In genomic region chr2:180291566-180291965, GRCm38 (mm10) we compare ENCODE assay signal across 32 mouse cellular contexts. TPM values are rescaled to one million over a fixed set of nuclear protein-coding genes. Genes with fewer than 3 reads are reported as not detected.
A peak's percentile ranks its signal among the peaks of the same experiment; 100 is the strongest.
DNase-seq lines count a peak whose midpoint lies in the region; ATAC-seq and TF ChIP-seq lines count a peak whose summit lies in the region.
"Had no signal": no experiment of that assay in that cellular context is flagged by ENCODE, and none has a peak within 500 bp of the region (broad histone marks: within the 10 kb centered on the region; RNA-seq: fewer than 3 reads in every experiment).

No protein-coding gene starts in this region.

- no peaks in the 10 kb centered on the region; the same call in 1 of the 2 replicates for H3K27me3 ChIP-seq in liver, embryonic 12.5 days (replicated peaks)
- H3K27me3 ChIP-seq in liver, embryonic 11.5 days (replicated peaks; ENCODE audit: control insufficient read depth, insufficient read depth, low read length): no peaks in the 10 kb centered on the region
- no peaks in the 10 kb centered on the region for H3K27me3 ChIP-seq in stomach, postnatal 0 days (ENCODE audit: control insufficient read depth, insufficient read depth, low read length)
- H3K27me3 ChIP-seq: embryonic facial prominence, embryonic 12.5 days; heart, embryonic 13.5 days; limb, embryonic 15.5 days; neural tube, embryonic 13.5 days had no signal

- 0 out of 2 replicates have a peak, but pooled peaks have one; percentile 16 for ATAC-seq in liver, embryonic 12.5 days
- ATAC-seq in liver, embryonic 11.5 days (replicated peaks; ENCODE audit: low FRiP score): no peak
- peak; percentile 88 for ATAC-seq in stomach, postnatal 0 days (ENCODE audit: low FRiP score, low TSS enrichment)
- ATAC-seq: forebrain, postnatal 0 days; inflammation-experienced regulatory T-cells, adult 6 months; midbrain, embryonic 16.5 days had no signal

- 52% methylated on average over 5 of the region's 5 CpGs for WGBS in liver, embryonic 12.5 days (ENCODE audit: insufficient replicate concordance)
- WGBS in liver, embryonic 11.5 days: 59% methylated on average over 5 of the region's 5 CpGs
- 48% methylated on average over 5 of the region's 5 CpGs for WGBS in stomach, postnatal 0 days

- no peaks in the 10 kb centered on the region for H3K9me3 ChIP-seq in liver, embryonic 12.5 days (replicated peaks)
- no peaks in the 10 kb centered on the region for H3K9me3 ChIP-seq in liver, embryonic 11.5 days (ENCODE audit: control insufficient read depth, low read length)
- H3K9me3 ChIP-seq in stomach, postnatal 0 days (ENCODE audit: control insufficient read depth, low read length): no peaks in the 10 kb centered on the region
- H3K9me3 ChIP-seq: embryonic facial prominence, embryonic 12.5 days; heart, embryonic 13.5 days; limb, embryonic 15.5 days; neural tube, embryonic 13.5 days had no signal

- H3K4me2 ChIP-seq in liver, embryonic 12.5 days: no peak overlapping the region
- H3K4me2 ChIP-seq in liver, embryonic 11.5 days: no peak overlapping the region
- H3K4me2 ChIP-seq in stomach, postnatal 0 days (replicated peaks; ENCODE audit: low read depth): no peak overlapping the region
- H3K4me2 ChIP-seq: embryonic facial prominence, embryonic 12.5 days; hindbrain, embryonic 14.5 days; limb, embryonic 15.5 days; neural tube, embryonic 13.5 days had no signal

- TF ChIP-seq EP300 in stomach, postnatal 0 days (optimal IDR thresholded peaks at IDR 0.05): no peak

- no peak for DNase-seq in gastrocnemius, adult 2 months
- no peak for DNase-seq in gastrocnemius, postnatal 25 days
- DNase-seq in liver, embryonic 11.5 days (ENCODE audit: low spot score): no peak
- peak; percentile 33 for DNase-seq in urinary bladder, postnatal 14 days (ENCODE audit: low spot score)
- DNase-seq in urinary bladder, postnatal 25 days (ENCODE audit: low spot score): no peak
- peak; percentile 73 for DNase-seq in stomach, postnatal 0 days (ENCODE audit: low spot score)
- no peak for DNase-seq in gastrocnemius, adult 8-10 months (ENCODE audit: low spot score in 2 of 2)
- DNase-seq: adrenal gland, adult 8-10 months; cerebellum, adult 11-12 months; cerebellum, postnatal 14 days; forebrain, postnatal 0 days; heart, postnatal 4 days; kidney, adult 9 months; kidney, postnatal 14 days; left cerebral cortex, postnatal 4 days; retina, postnatal 1 day; right cerebral cortex, postnatal 25 days had no signal

- H3K36me3 ChIP-seq in liver, embryonic 12.5 days: no peaks in the 10 kb centered on the region
- H3K36me3 ChIP-seq in liver, embryonic 11.5 days (ENCODE audit: control insufficient read depth, insufficient read depth, low read length): no peaks in the 10 kb centered on the region
- no peaks in the 10 kb centered on the region for H3K36me3 ChIP-seq in stomach, postnatal 0 days (ENCODE audit: control insufficient read depth, insufficient read depth, low read length)
- H3K36me3 ChIP-seq: embryonic facial prominence, embryonic 12.5 days; heart, embryonic 13.5 days; limb, embryonic 15.5 days; neural tube, embryonic 13.5 days had no signal

- H3K4me1 ChIP-seq in liver, embryonic 12.5 days: peaks cover 2% of the 10 kb centered on the region; the same call in 1 of the 2 replicates
- peaks cover 8% of the 10 kb centered on the region; the same call in 1 of the 2 replicates for H3K4me1 ChIP-seq in liver, embryonic 11.5 days (replicated peaks; ENCODE audit: control insufficient read depth, insufficient read depth, low read length)
- peaks cover 10% of the 10 kb centered on the region for H3K4me1 ChIP-seq in stomach, postnatal 0 days (replicated peaks; ENCODE audit: control insufficient read depth, insufficient read depth)
- H3K4me1 ChIP-seq: limb, embryonic 15.5 days; neural tube, embryonic 13.5 days had no signal

- H3K9ac ChIP-seq in liver, embryonic 12.5 days: no peak overlapping the region
- H3K9ac ChIP-seq in liver, embryonic 11.5 days (ENCODE audit: low read depth, low read length): no peak overlapping the region
- H3K9ac ChIP-seq in stomach, postnatal 0 days (ENCODE audit: low read length): 0 out of 2 replicates have a peak overlapping the region, but pooled peaks have one; percentile 18
- H3K9ac ChIP-seq: embryonic facial prominence, embryonic 12.5 days; forebrain, postnatal 0 days; hindbrain, embryonic 14.5 days; limb, embryonic 15.5 days; neural tube, embryonic 13.5 days had no signal

- H3K27ac ChIP-seq in gastrocnemius, adult 2 months: peak overlapping the region; percentile 83
- H3K27ac ChIP-seq in liver, embryonic 12.5 days: no peak overlapping the region
- H3K27ac ChIP-seq in liver, embryonic 11.5 days (ENCODE audit: low read depth, low read length): no peak overlapping the region
- H3K27ac ChIP-seq in stomach, postnatal 0 days (replicated peaks): peak overlapping the region; percentile 49
- H3K27ac ChIP-seq: embryonic facial prominence, embryonic 12.5 days; heart, embryonic 13.5 days; hindbrain, embryonic 14.5 days; limb, embryonic 15.5 days; neural tube, embryonic 13.5 days had no signal

- H3K4me3 ChIP-seq in gastrocnemius, adult 2 months: no peak overlapping the region
- H3K4me3 ChIP-seq in liver, embryonic 12.5 days: no peak overlapping the region
- no peak overlapping the region for H3K4me3 ChIP-seq in liver, embryonic 11.5 days (ENCODE audit: low read depth, low read length)
- H3K4me3 ChIP-seq in stomach, postnatal 0 days (ENCODE audit: low read depth, low read length): no peak overlapping the region
- H3K4me3 ChIP-seq: embryonic facial prominence, embryonic 12.5 days; heart, embryonic 13.5 days; limb, embryonic 15.5 days; myocyte; neural tube, embryonic 13.5 days had no signal

- intact Hi-C loops in gastrocnemius, adult 2 months (cut with DNase I): no loop called here

- TF ChIP-seq CTCF in gastrocnemius, adult 2 months (IDR thresholded peaks at IDR 0.05): no peak
- no peak for TF ChIP-seq CTCF in stomach, postnatal 0 days (IDR thresholded peaks at IDR 0.05; ENCODE audit: low read depth)

RNA-seq across cellular contexts. Expression of gene Rbbp8nl, which starts 1.9 kb away (rescaled TPM):
- not detected for total RNA-seq in gastrocnemius, adult 2 months (2021)
- not detected for total RNA-seq in gastrocnemius, postnatal 25 days (2021)
- polyA plus RNA-seq in liver, embryonic 12.5 days (2016; fragmentation: Nextera tagmentation; extraction: Ambion mirVana): not detected in 2 replicates
- polyA plus RNA-seq in liver, embryonic 11.5 days (2014; fragmentation: Nextera tagmentation; extraction: Ambion mirVana): 0.10 and 0.16 TPM in 2 replicates
- 1.2 and 1.8 TPM in 2 replicates for polyA plus RNA-seq in stomach, postnatal 0 days (2015; fragmentation: Nextera tagmentation; extraction: Ambion mirVana)
- not detected for total RNA-seq in gastrocnemius, adult 8-10 months (2022)
- total RNA-seq: adrenal gland, adult 8-10 months; forebrain, postnatal 0 days; gastrocnemius, postnatal 4 days; heart, postnatal 4 days; layer of hippocampus, adult 18-20 months; layer of hippocampus, postnatal 14 days; left cerebral cortex, adult 8-10 months; left cerebral cortex, postnatal 4 days; megakaryocyte-erythroid progenitor cell, adult 5-6 weeks had no signal
- polyA plus RNA-seq: forebrain, postnatal 0 days; hindbrain, embryonic 14.5 days; inflammation-experienced regulatory T-cells, adult 6 months; midbrain, embryonic 16.5 days; myocyte; neural tube, embryonic 13.5 days; testis, adult 2 months had no signal

RNA-seq across cellular contexts. Expression of gene Cables2, which starts 18.3 kb away (rescaled TPM):
- 1 to 10 TPM; 9.3 to 9.8 TPM for total RNA-seq in gastrocnemius, adult 2 months (2021)
- total RNA-seq in gastrocnemius, postnatal 25 days (2021): 10 to 100 TPM in 1 of 2 experiments, 1 to 10 TPM in 1; 8.6 to 10.7 TPM
- polyA plus RNA-seq in liver, embryonic 12.5 days (2016; fragmentation: Nextera tagmentation; extraction: Ambion mirVana): 9.6 and 10.4 TPM in 2 replicates
- 9.4 and 9.6 TPM in 2 replicates for polyA plus RNA-seq in liver, embryonic 11.5 days (2014; fragmentation: Nextera tagmentation; extraction: Ambion mirVana)
- polyA plus RNA-seq in stomach, postnatal 0 days (2015; fragmentation: Nextera tagmentation; extraction: Ambion mirVana): 7.5 and 8.5 TPM in 2 replicates
- total RNA-seq in gastrocnemius, adult 8-10 months (2022): 10 to 100 TPM in 1 of 4 experiments, 1 to 10 TPM in 3; 8.1 to 10.8 (median 9.0) TPM

RNA-seq across cellular contexts. Expression of gene Rps21, which starts 34.4 kb away (rescaled TPM):
- total RNA-seq in gastrocnemius, adult 2 months (2021): 100 to 1,000 TPM; 359 to 473 TPM
- total RNA-seq in gastrocnemius, postnatal 25 days (2021): 100 to 1,000 TPM; 342 to 348 TPM
- polyA plus RNA-seq in liver, embryonic 12.5 days (2016; fragmentation: Nextera tagmentation; extraction: Ambion mirVana): 560 and 561 TPM in 2 replicates
- 736 and 852 TPM in 2 replicates for polyA plus RNA-seq in liver, embryonic 11.5 days (2014; fragmentation: Nextera tagmentation; extraction: Ambion mirVana)
- 604 and 680 TPM in 2 replicates for polyA plus RNA-seq in stomach, postnatal 0 days (2015; fragmentation: Nextera tagmentation; extraction: Ambion mirVana)
- 100 to 1,000 TPM; 348 to 580 (median 436) TPM for total RNA-seq in gastrocnemius, adult 8-10 months (2022)

RNA-seq across cellular contexts. Expression of gene Gata5, which starts 42.9 kb away (rescaled TPM):
- total RNA-seq in gastrocnemius, adult 2 months (2021): not detected
- not detected for total RNA-seq in gastrocnemius, postnatal 25 days (2021)
- 3.0 and 3.1 TPM in 2 replicates for polyA plus RNA-seq in liver, embryonic 12.5 days (2016; fragmentation: Nextera tagmentation; extraction: Ambion mirVana)
- polyA plus RNA-seq in liver, embryonic 11.5 days (2014; fragmentation: Nextera tagmentation; extraction: Ambion mirVana): 7.6 and 7.7 TPM in 2 replicates
- polyA plus RNA-seq in stomach, postnatal 0 days (2015; fragmentation: Nextera tagmentation; extraction: Ambion mirVana): 5.9 and 6.6 TPM in 2 replicates
- not detected for total RNA-seq in gastrocnemius, adult 8-10 months (2022)
- total RNA-seq: forebrain, postnatal 0 days; layer of hippocampus, adult 18-20 months; layer of hippocampus, postnatal 14 days; left cerebral cortex, adult 8-10 months; left cerebral cortex, postnatal 4 days; megakaryocyte-erythroid progenitor cell, adult 5-6 weeks had no signal
- polyA plus RNA-seq: forebrain, postnatal 0 days; inflammation-experienced regulatory T-cells, adult 6 months; limb, embryonic 15.5 days; midbrain, embryonic 16.5 days; myocyte had no signal

Comparison
In these comparisons a context has a peak if more than half of its experiments do, and no peak if none do; other contexts are left out.
1. DNase-seq: peak in urinary bladder, postnatal 14 days (single experiment) and stomach, postnatal 0 days (single experiment); none in gastrocnemius, adult 2 months (single experiment), gastrocnemius, postnatal 25 days (single experiment), liver, embryonic 11.5 days (single experiment), urinary bladder, postnatal 25 days (single experiment) and gastrocnemius, adult 8-10 months (0 of 2).
2. H3K27ac ChIP-seq: peak in gastrocnemius, adult 2 months (single experiment) and stomach, postnatal 0 days (single experiment); none in liver, embryonic 12.5 days (single experiment) and liver, embryonic 11.5 days (single experiment).